7 mouse cellular contexts compared by ENCODE assay signal in genomic region chr4:118058116-118058677, GRCm38 (mm10).
DNase-seq lines count a peak whose midpoint lies in the region; ATAC-seq lines count a peak whose summit lies in the region.

No protein-coding gene starts in this region.

- ATAC-seq in neural tube, embryonic 15.5 days (ENCODE audit: low FRiP score) = no peak
- no peak for ATAC-seq in forebrain, embryonic 12.5 days (ENCODE audit: low FRiP score)

- intact Hi-C loops in gastrocnemius, postnatal 14 days (cut with DNase I; ENCODE audit: low total_unique reads) = no loop called here

- H3K36me3 ChIP-seq in neural tube, embryonic 15.5 days = no peaks in the 10 kb centered on the region
- no peaks in the 10 kb centered on the region for H3K36me3 ChIP-seq in forebrain, embryonic 12.5 days (replicated peaks)

- no peak overlapping the region for H3K4me2 ChIP-seq in neural tube, embryonic 15.5 days
- no peak overlapping the region for H3K4me2 ChIP-seq in forebrain, embryonic 12.5 days

- DNase-seq in neural tube, embryonic 10.5 days (ENCODE audit: extremely low spot score, low spot score) = no peak
- peak; percentile 77 for DNase-seq in gastrocnemius, postnatal 14 days
- DNase-seq in kidney, postnatal 25 days = peak; percentile 48 to 69
- DNase-seq in telencephalon, adult 2 months (ENCODE audit: low read depth, low spot score) = peak; percentile 31
- DNase-seq in spleen, postnatal 4 days (ENCODE audit: low spot score in 2 of 2) = no peak

- peak overlapping the region; percentile 61 for H3K27ac ChIP-seq in neural tube, embryonic 15.5 days (replicated peaks)
- no peak overlapping the region for H3K27ac ChIP-seq in forebrain, embryonic 12.5 days

- H3K9ac ChIP-seq in neural tube, embryonic 15.5 days (replicated peaks) = no peak overlapping the region
- no peak overlapping the region for H3K9ac ChIP-seq in forebrain, embryonic 12.5 days

- no peak overlapping the region for H3K4me3 ChIP-seq in neural tube, embryonic 15.5 days (replicated peaks)
- no peak overlapping the region for H3K4me3 ChIP-seq in forebrain, embryonic 12.5 days (replicated peaks)

- 55% methylated on average over 12 of the region's 12 CpGs for WGBS in neural tube, embryonic 15.5 days
- WGBS in forebrain, embryonic 12.5 days = 75% methylated on average over 12 of the region's 12 CpGs

- H3K27me3 ChIP-seq in neural tube, embryonic 15.5 days (replicated peaks) = no peaks in the 10 kb centered on the region
- H3K27me3 ChIP-seq in forebrain, embryonic 12.5 days = no peaks in the 10 kb centered on the region

- no peaks in the 10 kb centered on the region for H3K9me3 ChIP-seq in neural tube, embryonic 15.5 days (replicated peaks)
- H3K9me3 ChIP-seq in forebrain, embryonic 12.5 days = no peaks in the 10 kb centered on the region

- peaks cover 18% of the 10 kb centered on the region for H3K4me1 ChIP-seq in neural tube, embryonic 15.5 days
- peaks cover 9% of the 10 kb centered on the region for H3K4me1 ChIP-seq in forebrain, embryonic 12.5 days

Comparison
In these comparisons a context has a peak if more than half of its experiments do, and no peak if none do; other contexts are left out.
1. DNase-seq: peak in gastrocnemius, postnatal 14 days (single experiment), kidney, postnatal 25 days (2 of 2) and telencephalon, adult 2 months (single experiment); none in neural tube, embryonic 10.5 days (single experiment) and spleen, postnatal 4 days (0 of 2).